Mouse (Mus musculus): ENCODE measurements at regions not wholly inside any gene's neighbourhood (a gene's known extent, or its start where the extent isn't known, plus 50 kb on each side); places are given as distances from the start of the nearest gene placed in this dataset.

DNA sequence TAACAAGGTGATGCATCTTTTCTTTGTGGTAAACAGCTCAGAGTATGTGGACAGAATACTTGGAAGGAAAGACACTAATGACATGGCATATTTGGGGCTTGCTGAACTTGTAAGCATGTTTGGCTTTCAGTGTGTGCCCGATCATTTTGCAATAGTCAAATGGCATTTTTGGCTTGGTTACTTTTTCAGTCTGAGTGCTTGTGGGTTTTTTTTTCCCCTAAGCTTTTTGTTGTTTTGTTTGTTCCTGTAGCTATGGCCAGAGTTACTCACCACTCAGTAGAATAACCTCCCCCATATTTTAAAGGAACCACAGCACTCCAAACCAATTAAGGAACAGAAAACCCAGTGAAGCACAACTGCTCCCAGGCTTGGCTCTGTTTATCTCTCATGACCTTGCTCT is 240.2 kb downstream of the Ahr start:
- TF ChIP-seq CEBPB (IDR thresholded peaks at IDR 0.05; ENCODE audit: low read depth) (peak; percentile 94), MAX (IDR thresholded peaks at IDR 0.05) (no peak), FOSL1 (IDR thresholded peaks at IDR 0.05; ENCODE audit: insufficient read depth, low read length, poor library complexity, severe bottlenecking) (no peak), MYOD1 (IDR thresholded peaks at IDR 0.05; ENCODE audit: control insufficient read depth, insufficient read length, low read depth) (no peak), MYOG (IDR thresholded peaks at IDR 0.05; ENCODE audit: control insufficient read depth, extremely low read depth, insufficient read length) (no peak), CTCF (IDR thresholded peaks at IDR 0.05; ENCODE audit: control insufficient read depth, insufficient read depth, insufficient read length) (no peak)
- no peak overlapping the region for H3ac ChIP-seq (ENCODE audit: control insufficient read depth, insufficient read length, low read depth)
- H3K36me3 ChIP-seq (ENCODE audit: control insufficient read depth, insufficient read depth) = no peaks in the 10 kb centered on the region
- H3K27me3 ChIP-seq (ENCODE audit: control insufficient read depth, insufficient read depth, insufficient read length) = no peaks in the 10 kb centered on the region
- no peaks in the 10 kb centered on the region for H3K79me2 ChIP-seq (ENCODE audit: control insufficient read depth, insufficient read depth)
- no peaks in the 10 kb centered on the region for H3K79me3 ChIP-seq (ENCODE audit: low read depth)
- H3K4me3 ChIP-seq (ENCODE audit: insufficient read depth, poor library complexity, severe bottlenecking) = no peak overlapping the region

DNA sequence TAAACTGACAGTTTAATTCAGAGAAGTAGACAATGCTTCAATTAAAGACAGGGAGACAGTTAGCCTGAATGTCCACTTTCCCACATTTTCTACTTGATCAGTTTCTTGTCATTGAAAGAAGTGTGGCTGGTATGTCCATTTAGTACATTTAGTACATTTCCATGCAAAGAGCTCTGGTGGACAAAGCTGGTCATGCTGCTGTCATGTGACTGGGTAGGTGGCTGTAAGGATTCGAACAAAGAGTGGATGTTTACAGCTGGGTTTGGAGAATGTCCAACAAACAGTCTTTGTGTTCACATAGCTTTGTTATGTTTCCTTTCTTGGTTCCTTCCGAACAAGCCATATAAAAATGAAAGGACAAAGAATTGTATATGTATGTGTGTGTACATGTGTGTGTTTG is 241.3 kb downstream of the Ahr start:
- TF ChIP-seq USF1 (IDR thresholded peaks at IDR 0.05; ENCODE audit: low read depth) (peak; percentile 67), CEBPB (IDR thresholded peaks at IDR 0.05; ENCODE audit: low read depth) (no peak)
- Histone ChIP-seq H3K27me3 (ENCODE audit: control insufficient read depth, insufficient read depth, insufficient read length) (no peaks in the 10 kb centered on the region), H3K79me2 (ENCODE audit: control insufficient read depth, insufficient read depth) (no peaks in the 10 kb centered on the region), H3K36me3 (ENCODE audit: control insufficient read depth, insufficient read depth) (no peaks in the 10 kb centered on the region), H3K79me3 (ENCODE audit: low read depth) (no peaks in the 10 kb centered on the region), H3K4me3 (ENCODE audit: insufficient read depth, poor library complexity, severe bottlenecking) (no peak overlapping the region), H3ac (ENCODE audit: control insufficient read depth, insufficient read length, low read depth) (no peak overlapping the region)

DNA sequence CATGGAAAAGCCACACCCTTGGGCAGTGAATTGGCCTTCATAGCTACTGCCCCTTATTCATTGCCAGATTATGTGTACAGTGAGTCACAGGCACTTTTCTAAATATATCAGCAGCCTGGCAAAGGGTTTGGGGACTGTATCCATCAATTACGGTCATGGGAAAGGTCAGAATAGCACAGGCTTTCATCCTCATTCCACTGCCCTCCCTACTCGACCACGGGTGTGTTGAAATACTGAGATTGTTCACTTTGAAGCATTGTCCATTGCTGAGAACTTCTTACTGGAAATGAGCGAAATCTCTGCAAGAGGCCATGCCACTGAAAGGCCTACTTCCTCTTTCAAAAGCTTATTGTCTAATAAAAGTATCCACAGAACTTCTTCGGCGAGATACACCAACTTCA is 242.9 kb downstream of the Ahr start:
- H3K36me3 ChIP-seq (ENCODE audit: control insufficient read depth, insufficient read depth) = no peaks in the 10 kb centered on the region
- no peak for TF ChIP-seq MYOG (IDR thresholded peaks at IDR 0.05; ENCODE audit: control insufficient read depth, extremely low read depth, insufficient read length)
- TF ChIP-seq USF1 (IDR thresholded peaks at IDR 0.05; ENCODE audit: low read depth) = no peak
- TF ChIP-seq FOSL1 (IDR thresholded peaks at IDR 0.05; ENCODE audit: insufficient read depth, low read length, poor library complexity, severe bottlenecking) = no peak
- TF ChIP-seq CTCF (IDR thresholded peaks at IDR 0.05; ENCODE audit: control insufficient read depth, insufficient read depth, insufficient read length) = no peak
- peak; percentile 84 for TF ChIP-seq CEBPB (IDR thresholded peaks at IDR 0.05; ENCODE audit: low read depth)
- TF ChIP-seq MYOD1 (IDR thresholded peaks at IDR 0.05; ENCODE audit: control insufficient read depth, insufficient read length, low read depth) = no peak
- TF ChIP-seq MAX (IDR thresholded peaks at IDR 0.05) = peak; percentile 48
- no peaks in the 10 kb centered on the region for H3K79me3 ChIP-seq (ENCODE audit: low read depth)
- no peaks in the 10 kb centered on the region for H3K27me3 ChIP-seq (ENCODE audit: control insufficient read depth, insufficient read depth, insufficient read length)
- H3K79me2 ChIP-seq (ENCODE audit: control insufficient read depth, insufficient read depth) = no peaks in the 10 kb centered on the region
- no peak overlapping the region for H3ac ChIP-seq (ENCODE audit: control insufficient read depth, insufficient read length, low read depth)
- no peak overlapping the region for H3K4me3 ChIP-seq (ENCODE audit: insufficient read depth, poor library complexity, severe bottlenecking)

DNA sequence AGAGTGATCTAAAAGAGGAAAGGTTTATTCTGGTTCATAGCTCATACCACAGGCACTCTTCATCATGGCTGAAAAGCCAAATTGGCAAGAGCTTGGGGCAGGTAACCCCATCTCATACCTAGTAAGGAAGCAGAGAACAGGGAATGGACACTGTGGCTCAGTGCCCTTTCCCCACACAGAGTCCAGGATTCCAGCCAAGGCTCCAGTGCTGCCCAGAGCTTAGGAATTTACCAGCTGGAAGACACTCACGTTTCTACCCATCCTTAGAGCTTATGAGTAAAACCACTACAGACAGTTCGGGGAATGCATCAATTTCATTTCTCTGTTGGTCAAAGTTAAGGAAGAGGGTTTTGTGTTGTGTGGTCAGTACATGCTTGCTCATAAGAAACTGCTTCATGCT is 241.0 kb downstream of the Snx13 start:
- Histone ChIP-seq H3ac (ENCODE audit: control insufficient read depth, insufficient read length, low read depth) (no peak overlapping the region), H3K79me2 (ENCODE audit: control insufficient read depth, insufficient read depth) (no peaks in the 10 kb centered on the region), H3K4me3 (ENCODE audit: insufficient read depth, poor library complexity, severe bottlenecking) (no peak overlapping the region), H3K79me3 (ENCODE audit: low read depth) (no peaks in the 10 kb centered on the region), H3K27me3 (ENCODE audit: control insufficient read depth, insufficient read depth, insufficient read length) (no peaks in the 10 kb centered on the region), H3K36me3 (ENCODE audit: control insufficient read depth, insufficient read depth) (no peaks in the 10 kb centered on the region)
- TF ChIP-seq FOSL1 (IDR thresholded peaks at IDR 0.05; ENCODE audit: insufficient read depth, low read length, poor library complexity, severe bottlenecking) (no peak), MAX (IDR thresholded peaks at IDR 0.05) (no peak)

DNA sequence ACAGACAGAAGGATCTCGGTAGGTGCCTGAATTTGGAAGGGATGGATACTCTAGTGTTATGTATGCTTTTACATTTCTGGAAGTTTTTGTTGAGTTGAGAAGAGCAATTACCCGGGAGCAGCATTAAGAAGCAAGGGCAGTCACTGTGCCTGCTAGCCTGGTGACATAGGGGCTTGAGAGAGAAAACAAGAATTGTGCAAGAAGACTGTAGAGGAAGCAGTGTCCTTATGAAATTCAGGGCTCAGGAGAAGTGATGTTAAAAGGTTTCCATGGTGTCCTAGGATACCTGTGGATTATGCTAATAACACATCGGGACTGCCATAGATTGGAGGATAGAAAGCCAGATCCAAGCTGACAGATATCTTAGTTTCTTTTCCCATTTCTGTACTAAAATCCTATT is 240.6 kb downstream of the Snx13 start:
- no peaks in the 10 kb centered on the region for H3K79me2 ChIP-seq (ENCODE audit: control insufficient read depth, insufficient read depth)
- no peak overlapping the region for H3ac ChIP-seq (ENCODE audit: control insufficient read depth, insufficient read length, low read depth)
- H3K27me3 ChIP-seq (ENCODE audit: control insufficient read depth, insufficient read depth, insufficient read length) = no peaks in the 10 kb centered on the region
- no peaks in the 10 kb centered on the region for H3K36me3 ChIP-seq (ENCODE audit: control insufficient read depth, insufficient read depth)
- no peak overlapping the region for H3K4me3 ChIP-seq (ENCODE audit: insufficient read depth, poor library complexity, severe bottlenecking)
- no peaks in the 10 kb centered on the region for H3K79me3 ChIP-seq (ENCODE audit: low read depth)
- TF ChIP-seq CEBPB (IDR thresholded peaks at IDR 0.05; ENCODE audit: low read depth) = no peak
- TF ChIP-seq USF1 (IDR thresholded peaks at IDR 0.05; ENCODE audit: low read depth) = no peak
- TF ChIP-seq FOSL1 (IDR thresholded peaks at IDR 0.05; ENCODE audit: insufficient read depth, low read length, poor library complexity, severe bottlenecking) = no peak
- TF ChIP-seq MAX (IDR thresholded peaks at IDR 0.05) = no peak
- TF ChIP-seq MYOG (IDR thresholded peaks at IDR 0.05; ENCODE audit: control insufficient read depth, extremely low read depth, insufficient read length) = no peak
- no peak for TF ChIP-seq MYOD1 (IDR thresholded peaks at IDR 0.05; ENCODE audit: control insufficient read depth, insufficient read length, low read depth)
- no peak for TF ChIP-seq CTCF (IDR thresholded peaks at IDR 0.05; ENCODE audit: control insufficient read depth, insufficient read depth, insufficient read length)

DNA sequence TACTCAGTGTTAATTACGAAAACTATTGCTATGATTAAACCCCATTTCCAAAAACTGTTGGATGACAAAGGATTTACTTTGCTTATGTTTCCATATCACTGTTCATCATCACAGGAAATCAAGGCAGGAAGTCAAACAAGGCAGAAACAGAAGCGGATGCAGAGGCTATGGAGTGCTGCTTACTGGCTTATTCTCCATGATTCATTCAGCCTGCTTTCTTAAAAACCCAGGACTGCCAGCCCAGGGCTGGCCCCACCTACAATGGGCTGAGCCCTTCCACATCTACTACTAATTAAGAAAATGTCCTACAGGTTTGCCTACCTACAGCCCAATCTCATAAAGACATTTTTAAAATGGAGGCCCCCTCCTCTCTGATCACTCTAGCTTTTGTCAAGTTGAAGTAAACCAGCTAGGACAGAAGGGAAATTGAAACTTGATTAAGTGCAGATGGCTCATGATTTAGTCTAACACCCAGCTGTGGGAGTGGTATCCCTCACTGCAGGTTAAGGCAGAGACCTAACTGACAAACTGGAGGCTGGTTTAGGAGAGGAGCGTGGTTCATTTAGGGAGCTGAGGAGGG is 240.1 kb downstream of the Snx13 start:
- no peaks in the 10 kb centered on the region for H3K27me3 ChIP-seq (ENCODE audit: control insufficient read depth, insufficient read depth, insufficient read length)
- no peaks in the 10 kb centered on the region for H3K36me3 ChIP-seq (ENCODE audit: control insufficient read depth, insufficient read depth)
- TF ChIP-seq CTCF (IDR thresholded peaks at IDR 0.05; ENCODE audit: control insufficient read depth, insufficient read depth, insufficient read length) (no peak), FOSL1 (IDR thresholded peaks at IDR 0.05; ENCODE audit: insufficient read depth, low read length, poor library complexity, severe bottlenecking) (no peak)
- no peaks in the 10 kb centered on the region for H3K79me2 ChIP-seq (ENCODE audit: control insufficient read depth, insufficient read depth)
- no peak overlapping the region for H3ac ChIP-seq (ENCODE audit: control insufficient read depth, insufficient read length, low read depth)
- no peaks in the 10 kb centered on the region for H3K79me3 ChIP-seq (ENCODE audit: low read depth)
- no peak overlapping the region for H3K4me3 ChIP-seq (ENCODE audit: insufficient read depth, poor library complexity, severe bottlenecking)
